ENCODE assay signal across 11 mouse cellular contexts in the genomic region with DNA sequence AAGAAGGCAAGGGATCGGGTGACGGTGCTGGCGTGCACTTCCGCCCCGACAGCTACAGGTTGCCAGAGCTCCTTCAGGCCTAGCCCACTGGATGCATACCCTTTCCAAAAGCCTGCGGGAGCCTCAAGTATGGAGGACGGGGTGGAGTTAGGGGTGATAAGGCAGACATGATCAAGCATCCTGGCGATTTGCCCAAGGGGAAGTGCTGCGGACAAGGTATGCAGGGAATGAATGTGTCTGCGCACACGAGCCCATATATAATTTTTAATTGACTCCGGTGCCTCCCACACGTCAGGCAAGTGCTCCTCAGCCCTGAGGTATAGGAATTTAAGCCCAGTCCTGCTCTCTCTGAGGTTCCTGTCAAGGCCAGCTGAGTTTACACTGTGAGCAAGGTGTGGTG. TPM values are rescaled to one million over a fixed set of nuclear protein-coding genes. Genes with fewer than 3 reads are reported as not detected.
DNase-seq lines count a peak whose midpoint lies in the region; ATAC-seq lines count a peak whose summit lies in the region.
"Had no signal": no experiment of that assay in that cellular context is flagged by ENCODE, and none has a peak within 500 bp of the region (broad histone marks: within the 10 kb centered on the region; RNA-seq: fewer than 3 reads in every experiment).

No protein-coding gene starts in this region.

- H3K9ac ChIP-seq in kidney, embryonic 14.5 days (ENCODE audit: low read depth, low read length), result 0 out of 2 replicates have a peak overlapping the region, but pooled peaks have one; percentile 14
- H3K9ac ChIP-seq in embryonic facial prominence, embryonic 15.5 days, result no peak overlapping the region
- H3K9ac ChIP-seq: embryonic facial prominence, embryonic 12.5 days; midbrain, embryonic 15.5 days had no signal

- H3K4me3 ChIP-seq in kidney, embryonic 14.5 days (ENCODE audit: low read length), result no peak overlapping the region
- H3K4me3 ChIP-seq in embryonic facial prominence, embryonic 15.5 days (replicated peaks), result no peak overlapping the region
- H3K4me3 ChIP-seq: embryonic facial prominence, embryonic 12.5 days; midbrain, embryonic 15.5 days had no signal

- intact Hi-C loops in left cerebral cortex, postnatal 10 days (cut with DNase I), result no loop called here

- H3K36me3 ChIP-seq in kidney, embryonic 14.5 days (ENCODE audit: control insufficient read depth, insufficient read depth, low read length), result no peaks in the 10 kb centered on the region
- H3K36me3 ChIP-seq in embryonic facial prominence, embryonic 15.5 days, result no peaks in the 10 kb centered on the region
- H3K36me3 ChIP-seq: embryonic facial prominence, embryonic 12.5 days; midbrain, embryonic 15.5 days had no signal

- peak; percentile 60 for ATAC-seq in kidney, embryonic 14.5 days (ENCODE audit: low FRiP score, low TSS enrichment)
- ATAC-seq in embryonic facial prominence, embryonic 15.5 days (ENCODE audit: insufficient number of reproducible peaks, low FRiP score, low TSS enrichment, low read depth), result 0 out of 2 replicates have a peak, but pooled peaks have one; percentile 16
- ATAC-seq: midbrain, embryonic 15.5 days had no signal

- WGBS in kidney, embryonic 14.5 days, result 18% methylated on average over 13 of the region's 13 CpGs
- WGBS in embryonic facial prominence, embryonic 15.5 days, result 43% methylated on average over 13 of the region's 13 CpGs

- H3K4me2 ChIP-seq in kidney, embryonic 14.5 days (replicated peaks; ENCODE audit: low read depth, low read length), result peak overlapping the region; percentile 12
- no peak overlapping the region for H3K4me2 ChIP-seq in embryonic facial prominence, embryonic 15.5 days (replicated peaks)
- H3K4me2 ChIP-seq: embryonic facial prominence, embryonic 12.5 days; midbrain, embryonic 15.5 days had no signal

- DNase-seq in kidney, adult 8-10 months, result no peak
- peak; percentile 56 to 60 for DNase-seq in kidney, postnatal 25 days
- DNase-seq in lung, postnatal 4 days, result peak; percentile 44 to 55
- DNase-seq in spleen, adult 12 weeks (ENCODE audit: low spot score), result no peak
- DNase-seq in left cerebral cortex, postnatal 10 days (ENCODE audit: extremely low spot score in 1 of 2, low spot score in 2 of 2), result no peak
- DNase-seq in cerebellum, postnatal 10 days, result no peak

- H3K4me1 ChIP-seq in kidney, embryonic 14.5 days (ENCODE audit: control insufficient read depth, insufficient read depth, low read length), result peaks cover 16% of the 10 kb centered on the region
- peaks cover 18% of the 10 kb centered on the region for H3K4me1 ChIP-seq in embryonic facial prominence, embryonic 15.5 days

- H3K9me3 ChIP-seq in kidney, embryonic 14.5 days (ENCODE audit: control insufficient read depth, low read length), result no peaks in the 10 kb centered on the region
- no peaks in the 10 kb centered on the region for H3K9me3 ChIP-seq in embryonic facial prominence, embryonic 15.5 days (replicated peaks)
- H3K9me3 ChIP-seq: embryonic facial prominence, embryonic 12.5 days; midbrain, embryonic 15.5 days had no signal

- H3K27ac ChIP-seq in kidney, embryonic 14.5 days (ENCODE audit: low read depth, low read length), result peak overlapping the region; percentile 62; the same call in 1 of the 2 replicates
- 0 out of 2 replicates have a peak overlapping the region, but pooled peaks have one; percentile 7 for H3K27ac ChIP-seq in embryonic facial prominence, embryonic 15.5 days (replicated peaks)
- H3K27ac ChIP-seq: embryonic facial prominence, embryonic 12.5 days; midbrain, embryonic 15.5 days had no signal

- no peaks in the 10 kb centered on the region for H3K27me3 ChIP-seq in kidney, embryonic 14.5 days (ENCODE audit: control insufficient read depth, insufficient read depth, low read length)
- H3K27me3 ChIP-seq in embryonic facial prominence, embryonic 15.5 days, result no peaks in the 10 kb centered on the region
- H3K27me3 ChIP-seq: embryonic facial prominence, embryonic 12.5 days; midbrain, embryonic 15.5 days had no signal

RNA-seq across cellular contexts. Expression of a gene that starts 7.2 kb away (rescaled TPM):
- 0.46 and 0.53 TPM in 2 replicates for polyA plus RNA-seq in kidney, embryonic 14.5 days (2014; fragmentation: Nextera tagmentation; extraction: Ambion mirVana)
- 0.27 and 0.30 TPM in 2 replicates for polyA plus RNA-seq in embryonic facial prominence, embryonic 15.5 days (2015; fragmentation: Nextera tagmentation; extraction: Ambion mirVana)
- not detected for total RNA-seq in left cerebral cortex, postnatal 10 days (2021)
- total RNA-seq: layer of hippocampus, postnatal 25 days had no signal
- polyA plus RNA-seq: embryonic facial prominence, embryonic 12.5 days; midbrain, embryonic 15.5 days had no signal

RNA-seq across cellular contexts. Expression of a gene that starts 42.9 kb away (rescaled TPM):
- polyA plus RNA-seq in kidney, embryonic 14.5 days (2014; fragmentation: Nextera tagmentation; extraction: Ambion mirVana), result 12.8 and 13.3 TPM in 2 replicates
- 88.7 and 94.8 TPM in 2 replicates for polyA plus RNA-seq in embryonic facial prominence, embryonic 15.5 days (2015; fragmentation: Nextera tagmentation; extraction: Ambion mirVana)
- total RNA-seq in left cerebral cortex, postnatal 10 days (2021), result not detected
- total RNA-seq: layer of hippocampus, postnatal 25 days had no signal

Comparison
In these comparisons a context has a peak if more than half of its experiments do, and no peak if none do; other contexts are left out.
1. DNase-seq: peak in kidney, postnatal 25 days (2 of 2) and lung, postnatal 4 days (2 of 2); none in kidney, adult 8-10 months (0 of 2), spleen, adult 12 weeks (single experiment), left cerebral cortex, postnatal 10 days (0 of 2) and cerebellum, postnatal 10 days (0 of 2).